Mouse (Mus musculus): Measurements from ENCODE around the gene Gtf2h4.

GRCm38 (mm10) chr17:35671846-35672245 is 1.7 kb downstream of the Gtf2h4 start:
- no peak for TF ChIP-seq CTCF (IDR thresholded peaks at IDR 0.05; ENCODE audit: low read depth, low read length)
- no peak for TF ChIP-seq POLR2A (IDR thresholded peaks at IDR 0.05; ENCODE audit: insufficient read depth, low read length)
- TF ChIP-seq EP300 (IDR thresholded peaks at IDR 0.05; ENCODE audit: insufficient read depth, low read depth, low read length), result no peak
